21 mouse cellular contexts compared by ENCODE assay signal in genomic region chr10:56444457-56444856, GRCm38 (mm10).
DNase-seq lines count a peak whose midpoint lies in the region; ATAC-seq and TF ChIP-seq lines count a peak whose summit lies in the region.
"Had no signal": no experiment of that assay in that cellular context is flagged by ENCODE, and none has a peak within 500 bp of the region (broad histone marks: within the 10 kb centered on the region; RNA-seq: fewer than 3 reads in every experiment).

No protein-coding gene starts in this region.

- H3K27me3 ChIP-seq in liver, adult 2 months (ENCODE audit: control insufficient read depth, insufficient read depth, low read length), result no peaks in the 10 kb centered on the region
- no peaks in the 10 kb centered on the region for H3K27me3 ChIP-seq in liver, embryonic 12.5 days (replicated peaks)
- no peaks in the 10 kb centered on the region for H3K27me3 ChIP-seq in liver, embryonic 16.5 days (ENCODE audit: control insufficient read depth, insufficient read depth, low read depth, low read length)
- no peaks in the 10 kb centered on the region for H3K27me3 ChIP-seq in liver, embryonic 11.5 days (replicated peaks; ENCODE audit: control insufficient read depth, insufficient read depth, low read length)
- H3K27me3 ChIP-seq in liver, postnatal 0 days (ENCODE audit: insufficient read depth, low read length), result no peaks in the 10 kb centered on the region
- H3K27me3 ChIP-seq: CH12.LX, Patski had no signal

- no peak overlapping the region for H3K9ac ChIP-seq in liver, adult 2 months (ENCODE audit: low read depth, low read length)
- H3K9ac ChIP-seq in liver, embryonic 12.5 days, result no peak overlapping the region
- H3K9ac ChIP-seq in liver, embryonic 16.5 days (ENCODE audit: low read depth, low read length), result no peak overlapping the region
- H3K9ac ChIP-seq in liver, embryonic 11.5 days (ENCODE audit: low read depth, low read length), result no peak overlapping the region
- no peak overlapping the region for H3K9ac ChIP-seq in liver, postnatal 0 days (replicated peaks)

- DNase-seq in liver, adult 2 months (ENCODE audit: extremely low read depth, low read depth, low spot score), result peak; percentile 19
- DNase-seq in liver, embryonic 11.5 days (ENCODE audit: low spot score), result no peak
- DNase-seq in liver, postnatal 0 days, result no peak
- DNase-seq in liver, result no peak
- DNase-seq: adrenal gland, adult 2 months; adrenal gland, adult 8-10 months; adrenal gland, postnatal 10 days; adrenal gland, postnatal 14 days; adrenal gland, postnatal 25 days; adrenal gland, postnatal 36 days; B cell, adult 2 months; cerebellum, adult 11 months; cerebellum, adult 11-12 months; cerebellum, adult 18-20 months had no signal

- H3K36me3 ChIP-seq in liver, adult 2 months (ENCODE audit: control insufficient read depth, insufficient read depth, low read length), result no peaks in the 10 kb centered on the region
- H3K36me3 ChIP-seq in liver, embryonic 12.5 days, result no peaks in the 10 kb centered on the region
- no peaks in the 10 kb centered on the region for H3K36me3 ChIP-seq in liver, embryonic 16.5 days (ENCODE audit: control insufficient read depth, insufficient read depth)
- H3K36me3 ChIP-seq in liver, embryonic 11.5 days (ENCODE audit: control insufficient read depth, insufficient read depth, low read length), result no peaks in the 10 kb centered on the region
- H3K36me3 ChIP-seq in liver, postnatal 0 days (replicated peaks; ENCODE audit: insufficient read depth, low read length), result no peaks in the 10 kb centered on the region
- H3K36me3 ChIP-seq: G1E had no signal

- TF ChIP-seq EP300 in liver, postnatal 0 days (IDR thresholded peaks at IDR 0.05; ENCODE audit: low read depth), result peak; percentile 47; the same call in 1 of the 2 replicates

- 78% methylated on average over 2 of the region's 2 CpGs for WGBS in liver, adult 2 months
- 49% methylated on average over 2 of the region's 2 CpGs for WGBS in liver, embryonic 12.5 days (ENCODE audit: insufficient replicate concordance)
- WGBS in liver, embryonic 16.5 days (ENCODE audit: insufficient replicate concordance), result 42% methylated on average over 2 of the region's 2 CpGs
- 57% methylated on average over 2 of the region's 2 CpGs for WGBS in liver, embryonic 11.5 days
- 56% methylated on average over 2 of the region's 2 CpGs for WGBS in liver, postnatal 0 days (ENCODE audit: insufficient replicate concordance)

- TF ChIP-seq POLR2A in liver, adult 2 months (IDR thresholded peaks at IDR 0.05; ENCODE audit: extremely low read depth, insufficient read depth, low read length), result no peak

- no peak for TF ChIP-seq CTCF in liver, adult 2 months (IDR thresholded peaks at IDR 0.05; ENCODE audit: low read depth, low read length)
- TF ChIP-seq CTCF in liver, postnatal 0 days (IDR thresholded peaks at IDR 0.05; ENCODE audit: low read depth), result no peak

- peak overlapping the region; percentile 56 for H3K27ac ChIP-seq in liver, adult 2 months (replicated peaks; ENCODE audit: insufficient read depth, low read depth, low read length)
- H3K27ac ChIP-seq in liver, embryonic 12.5 days, result no peak overlapping the region
- H3K27ac ChIP-seq in liver, embryonic 16.5 days (ENCODE audit: low read length), result no peak overlapping the region
- no peak overlapping the region for H3K27ac ChIP-seq in liver, embryonic 11.5 days (ENCODE audit: low read depth, low read length)
- H3K27ac ChIP-seq in liver, postnatal 0 days (ENCODE audit: low read depth), result no peak overlapping the region

- H3K4me3 ChIP-seq in liver, adult 2 months (ENCODE audit: insufficient read depth, low read depth, low read length), result no peak overlapping the region
- no peak overlapping the region for H3K4me3 ChIP-seq in liver, embryonic 12.5 days
- no peak overlapping the region for H3K4me3 ChIP-seq in liver, embryonic 16.5 days (ENCODE audit: low read depth, low read length)
- H3K4me3 ChIP-seq in liver, embryonic 11.5 days (ENCODE audit: low read depth, low read length), result no peak overlapping the region
- no peak overlapping the region for H3K4me3 ChIP-seq in liver, postnatal 0 days (ENCODE audit: low read depth, low read length)

- no peaks in the 10 kb centered on the region for H3K9me3 ChIP-seq in liver, embryonic 12.5 days (replicated peaks)
- no peaks in the 10 kb centered on the region; the same call in 1 of the 2 replicates for H3K9me3 ChIP-seq in liver, embryonic 16.5 days (replicated peaks; ENCODE audit: control insufficient read depth, low read length)
- H3K9me3 ChIP-seq in liver, embryonic 11.5 days (ENCODE audit: control insufficient read depth, low read length), result no peaks in the 10 kb centered on the region
- H3K9me3 ChIP-seq in liver, postnatal 0 days (ENCODE audit: low read length), result no peaks in the 10 kb centered on the region
- H3K9me3 ChIP-seq: G1E had no signal

- no peak overlapping the region for H3K4me2 ChIP-seq in liver, embryonic 12.5 days
- no peak overlapping the region for H3K4me2 ChIP-seq in liver, embryonic 16.5 days (ENCODE audit: low read depth, low read length)
- no peak overlapping the region for H3K4me2 ChIP-seq in liver, embryonic 11.5 days
- H3K4me2 ChIP-seq in liver, postnatal 0 days (ENCODE audit: low read depth, low read length), result no peak overlapping the region

- H3K79me2 ChIP-seq in liver, adult 2 months (ENCODE audit: control insufficient read depth, insufficient read depth, low read length), result no peaks in the 10 kb centered on the region

- no peaks in the 10 kb centered on the region; the same call in 1 of the 2 replicates for H3K4me1 ChIP-seq in liver, adult 2 months (ENCODE audit: control insufficient read depth, insufficient read depth, low read length)
- peaks cover 5% of the 10 kb centered on the region; the same call in 1 of the 2 replicates for H3K4me1 ChIP-seq in liver, embryonic 12.5 days
- H3K4me1 ChIP-seq in liver, embryonic 16.5 days (ENCODE audit: control insufficient read depth, low read depth, low read length), result no peaks in the 10 kb centered on the region; the same call in 1 of the 2 replicates
- no peaks in the 10 kb centered on the region for H3K4me1 ChIP-seq in liver, embryonic 11.5 days (replicated peaks; ENCODE audit: control insufficient read depth, insufficient read depth, low read length)
- H3K4me1 ChIP-seq in liver, postnatal 0 days (ENCODE audit: insufficient read depth), result 0 out of 2 replicates have a peak, but pooled peaks cover 3% of the 10 kb centered on the region

- no peak for ATAC-seq in liver, embryonic 12.5 days
- peak; percentile 35; the same call in 1 of the 2 replicates for ATAC-seq in liver, embryonic 16.5 days (ENCODE audit: low read depth)
- ATAC-seq in liver, embryonic 11.5 days (replicated peaks; ENCODE audit: low FRiP score), result no peak
- peak; percentile 29; the same call in 1 of the 2 replicates for ATAC-seq in liver, postnatal 0 days
- ATAC-seq: activated CD4-positive, CD25-positive, alpha-beta regulatory T cell, adult 4 months; CD4-positive, CD25-positive, alpha-beta regulatory T cell, adult 4 months; Patski had no signal

Comparison
In these comparisons a context has a peak if more than half of its experiments do, and no peak if none do; other contexts are left out.
1. ATAC-seq: peak in liver, embryonic 16.5 days (single experiment) and liver, postnatal 0 days (single experiment); none in liver, embryonic 12.5 days (single experiment) and liver, embryonic 11.5 days (single experiment).